Mouse (Mus musculus) right cerebral cortex, adult 18-20 months (tissue): ENCODE results near the gene Ssmem1.

Experiments used
- DNase-seq: peaks from one replicate; pipeline ENCODE4 v3.0.0; 2022; ENCODE audit warnings: mixed read lengths

Ssmem1 gene

GRCm38 (mm10) chr6:30509265-30510239 is at the start of gene Ssmem1, which contains the start of gene Tmem209:
Gene Ssmem1, plus strand, starts transcription at chr6:30509849.
Gene Tmem209, minus strand, starts transcription at chr6:30509783.
- peak; percentile 99 for DNase-seq

- DNase-seq, result peak; percentile 91
Measured at GRCm38 (mm10) chr6:30460750-30461446, 48.8 kb upstream of the Ssmem1 start.

GRCm38 (mm10) chr6:30461755-30462344 is 47.8 kb upstream of the Ssmem1 start:
- no peak for DNase-seq

GRCm38 (mm10) chr6:30462822-30463221 is 46.8 kb upstream of the Ssmem1 start:
- DNase-seq, result no peak

- DNase-seq, result no peak
Measured at GRCm38 (mm10) chr6:30465586-30465985, 44.1 kb upstream of the Ssmem1 start.

- no peak for DNase-seq
Measured at GRCm38 (mm10) chr6:30468058-30468457, 41.6 kb upstream of the Ssmem1 start.

GRCm38 (mm10) chr6:30468684-30469083 is 41.0 kb upstream of the Ssmem1 start:
- no peak for DNase-seq

GRCm38 (mm10) chr6:30469370-30469769 is 40.3 kb upstream of the Ssmem1 start:
- peak; percentile 43 for DNase-seq

- no peak for DNase-seq
Measured at GRCm38 (mm10) chr6:30471706-30472105, 37.9 kb upstream of the Ssmem1 start.

GRCm38 (mm10) chr6:30476025-30476765 is 33.5 kb upstream of the Ssmem1 start:
- DNase-seq, result no peak

- no peak for DNase-seq
Measured at GRCm38 (mm10) chr6:30477210-30477714, 32.4 kb upstream of the Ssmem1 start.

- no peak for DNase-seq
Measured at GRCm38 (mm10) chr6:30477784-30478183, 31.9 kb upstream of the Ssmem1 start.

GRCm38 (mm10) chr6:30479418-30479817 is 30.2 kb upstream of the Ssmem1 start:
- no peak for DNase-seq

- no peak for DNase-seq
Measured at GRCm38 (mm10) chr6:30482908-30483307, 26.7 kb upstream of the Ssmem1 start.

- DNase-seq, result no peak
Measured at GRCm38 (mm10) chr6:30486504-30486903, 23.1 kb upstream of the Ssmem1 start.

GRCm38 (mm10) chr6:30499049-30499448 is 10.6 kb upstream of the Ssmem1 start:
- no peak for DNase-seq

GRCm38 (mm10) chr6:30508824-30509223 is 825 bp upstream of the Ssmem1 start:
- no peak for DNase-seq

GRCm38 (mm10) chr6:30510291-30510690 is 642 bp downstream of the Ssmem1 start:
- no peak for DNase-seq

GRCm38 (mm10) chr6:30514242-30514641 is 4.6 kb downstream of the Ssmem1 start:
- DNase-seq, result no peak

- no peak for DNase-seq
Measured at GRCm38 (mm10) chr6:30520400-30520799, 10.8 kb downstream of the Ssmem1 start.

- no peak for DNase-seq
Measured at GRCm38 (mm10) chr6:30525456-30526332, 16.0 kb downstream of the Ssmem1 start.
